In the genomic region with DNA sequence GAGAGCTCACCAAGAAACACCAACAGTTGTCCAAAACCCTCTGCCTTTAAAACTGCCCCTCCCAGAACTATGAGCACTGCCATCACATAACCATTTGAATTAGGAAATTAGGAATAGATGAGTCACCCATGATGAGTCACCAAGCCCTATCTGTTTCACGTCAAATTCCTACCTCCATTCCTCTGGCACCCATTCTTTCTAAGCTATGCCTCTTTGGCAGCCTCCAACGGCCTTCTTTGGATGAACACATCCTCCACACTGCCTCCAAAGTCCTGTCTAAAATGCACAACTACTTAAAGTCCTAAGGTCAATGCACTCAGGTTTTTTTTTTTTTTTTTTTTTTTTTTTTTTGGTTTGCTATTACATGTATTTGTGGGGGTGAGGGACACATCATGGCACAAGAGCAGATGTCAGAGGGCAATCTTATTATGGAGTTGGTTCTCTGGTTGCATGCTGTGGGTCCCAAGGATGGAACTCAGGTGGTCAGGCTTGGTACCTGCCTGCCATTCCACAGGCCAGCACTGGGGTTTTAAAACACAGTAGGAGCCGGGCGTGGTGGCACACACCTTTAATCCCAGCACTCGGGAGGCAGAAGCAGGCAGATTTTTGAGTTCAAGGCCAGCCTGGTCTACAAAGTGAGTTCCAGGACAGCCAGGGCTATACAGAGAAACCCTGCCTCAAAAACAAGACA, we compare ENCODE assay signal across 9 mouse cellular contexts. TPM values are rescaled to one million over a fixed set of nuclear protein-coding genes. Genes with fewer than 3 reads are reported as not detected.
DNase-seq lines count a peak whose midpoint lies in the region; ATAC-seq lines count a peak whose summit lies in the region.
"Had no signal": no experiment of that assay in that cellular context is flagged by ENCODE, and none has a peak within 500 bp of the region (broad histone marks: within the 10 kb centered on the region; RNA-seq: fewer than 3 reads in every experiment).

No protein-coding gene starts in this region.

- no peak overlapping the region for H3K9ac ChIP-seq in liver, embryonic 13.5 days
- H3K9ac ChIP-seq in hindbrain, embryonic 12.5 days = no peak overlapping the region

- WGBS in liver, embryonic 13.5 days (ENCODE audit: insufficient replicate concordance) = 63% methylated on average over 5 of the region's 5 CpGs
- 89% methylated on average over 5 of the region's 5 CpGs for WGBS in hindbrain, embryonic 12.5 days

- H3K4me3 ChIP-seq in liver, embryonic 13.5 days (replicated peaks) = no peak overlapping the region
- H3K4me3 ChIP-seq in hindbrain, embryonic 12.5 days = no peak overlapping the region

- peak overlapping the region; percentile 96; the same call in 1 of the 2 replicates for H3K4me2 ChIP-seq in liver, embryonic 13.5 days
- no peak overlapping the region for H3K4me2 ChIP-seq in hindbrain, embryonic 12.5 days (replicated peaks)

- no peak for ATAC-seq in liver, embryonic 13.5 days (ENCODE audit: low read depth)
- ATAC-seq in hindbrain, embryonic 12.5 days (ENCODE audit: low FRiP score) = no peak

- DNase-seq in kidney, adult 8-10 months = peak; percentile 50 to 56
- DNase-seq in kidney, postnatal 10 days = no peak
- DNase-seq in CD4-positive helper T cell, adult 2 months (ENCODE audit: low read depth, low spot score) = peak; percentile 14
- peak; percentile 72 for DNase-seq in adipocyte (ENCODE audit: low spot score)
- DNase-seq in liver, embryonic 13.5 days = no peak
- no peak for DNase-seq in frontal cortex, postnatal 36 days (ENCODE audit: low spot score in 2 of 2)
- no peak for DNase-seq in layer of hippocampus, adult 11-12 months (ENCODE audit: low spot score)
- DNase-seq: gastrocnemius, postnatal 36 days had no signal

- peaks cover 43% of the 10 kb centered on the region for H3K4me1 ChIP-seq in liver, embryonic 13.5 days (replicated peaks)
- peaks cover 20% of the 10 kb centered on the region for H3K4me1 ChIP-seq in hindbrain, embryonic 12.5 days

- peaks cover 7% of the 10 kb centered on the region for H3K36me3 ChIP-seq in liver, embryonic 13.5 days
- no peaks in the 10 kb centered on the region for H3K36me3 ChIP-seq in hindbrain, embryonic 12.5 days

- peak overlapping the region; percentile 95 for H3K27ac ChIP-seq in liver, embryonic 13.5 days
- H3K27ac ChIP-seq in hindbrain, embryonic 12.5 days = no peak overlapping the region

- no peaks in the 10 kb centered on the region for H3K27me3 ChIP-seq in liver, embryonic 13.5 days
- H3K27me3 ChIP-seq in hindbrain, embryonic 12.5 days = no peaks in the 10 kb centered on the region

- no peaks in the 10 kb centered on the region for H3K9me3 ChIP-seq in liver, embryonic 13.5 days (replicated peaks)
- H3K9me3 ChIP-seq in hindbrain, embryonic 12.5 days (replicated peaks) = no peaks in the 10 kb centered on the region

RNA-seq across cellular contexts. Expression of gene Atp13a3, which starts 15.0 kb away (rescaled TPM):
- 7.6 and 8.6 TPM in 2 replicates for polyA plus RNA-seq in liver, embryonic 13.5 days (2015; fragmentation: Nextera tagmentation; extraction: Ambion mirVana)
- polyA plus RNA-seq in hindbrain, embryonic 12.5 days (2016; fragmentation: Nextera tagmentation; extraction: Ambion mirVana) = 14.6 and 14.8 TPM in 2 replicates

Comparison
In these comparisons a context has a peak if more than half of its experiments do, and no peak if none do; other contexts are left out.
1. DNase-seq: peak in kidney, adult 8-10 months (2 of 2), CD4-positive helper T cell, adult 2 months (single experiment) and adipocyte (single experiment); none in kidney, postnatal 10 days (single experiment), liver, embryonic 13.5 days (single experiment), frontal cortex, postnatal 36 days (0 of 2) and layer of hippocampus, adult 11-12 months (single experiment).